In genomic region chr3:33061428-33061827, GRCm38 (mm10) we compare ENCODE assay signal across 15 mouse cellular contexts.
"Had no signal": no experiment of that assay in that cellular context is flagged by ENCODE, and none has a peak within 500 bp of the region (broad histone marks: within the 10 kb centered on the region; RNA-seq: fewer than 3 reads in every experiment).

No protein-coding gene starts in this region.

- H3K4me3 ChIP-seq: limb, embryonic 15.5 days; liver, embryonic 12.5 days; midbrain, embryonic 13.5 days had no signal

- H3K9ac ChIP-seq: limb, embryonic 15.5 days; liver, embryonic 12.5 days; lung, embryonic 14.5 days; midbrain, embryonic 13.5 days had no signal

- H3K9me3 ChIP-seq: limb, embryonic 15.5 days; liver, embryonic 12.5 days; midbrain, embryonic 13.5 days had no signal

- H3K4me2 ChIP-seq: limb, embryonic 15.5 days; liver, embryonic 12.5 days; lung, embryonic 14.5 days; midbrain, embryonic 13.5 days had no signal

- H3K27ac ChIP-seq: kidney, postnatal 0 days; limb, embryonic 15.5 days; liver, embryonic 12.5 days; macrophage; midbrain, embryonic 13.5 days had no signal

- DNase-seq: kidney, adult 8-10 months; kidney, postnatal 36 days; lung, embryonic 14.5 days; lung, postnatal 14 days; retina, postnatal 1 day; right cerebral cortex, postnatal 4 days; spleen, adult 18-20 months; thymus, adult 18-20 months; thymus, postnatal 14 days had no signal

- ATAC-seq: intestine, postnatal 0 days; liver, embryonic 12.5 days; midbrain, embryonic 13.5 days had no signal

- H3K4me1 ChIP-seq: limb, embryonic 15.5 days; liver, embryonic 12.5 days had no signal

- H3K36me3 ChIP-seq: limb, embryonic 15.5 days; liver, embryonic 12.5 days; midbrain, embryonic 13.5 days had no signal

- H3K27me3 ChIP-seq: limb, embryonic 15.5 days; liver, embryonic 12.5 days; midbrain, embryonic 13.5 days had no signal
